Mouse (Mus musculus) limb, embryonic 15.5 days (tissue): Measurements from ENCODE around the gene Utrn. TPM values are rescaled to one million over a fixed set of nuclear protein-coding genes. Genes with fewer than 3 reads are reported as not detected.

Experiments
- ATAC-seq: fragments of 200-750 bp; cut with Nextera tagmentation; 2 replicates; pipeline ENCODE4 v1.8.0; 2017; ENCODE audit warnings: low read depth, moderate TSS enrichment; ENCODE audit not compliant: insufficient number of reproducible peaks, low FRiP score, low TSS enrichment
- H3K27ac ChIP-seq: fragments of 300-500 bp; sonication (generic); 2 replicates; pipeline ENCODE4 v1.5.1; 2015; ENCODE audit warnings: moderate library complexity, mild to moderate bottlenecking, inconsistent platforms
- H3K27me3 ChIP-seq: fragments of 300-500 bp; sonication (generic); 2 replicates; pipeline ENCODE4 v1.6.1; 2015; ENCODE audit warnings: inconsistent platforms
- H3K36me3 ChIP-seq: fragments of 300-500 bp; sonication (generic); 2 replicates; pipeline ENCODE4 v1.6.1; 2015; ENCODE audit warnings: inconsistent platforms
- H3K4me1 ChIP-seq: fragments of 300-500 bp; sonication (generic); 2 replicates; pipeline ENCODE4 v1.6.1; 2015; ENCODE audit warnings: inconsistent platforms
- H3K4me2 ChIP-seq: fragments of 300-500 bp; sonication (generic); 2 replicates; pipeline ENCODE4 v1.6.1; 2015; ENCODE audit warnings: mild to moderate bottlenecking, inconsistent platforms
- H3K4me3 ChIP-seq: fragments of 300-500 bp; sonication (generic); 2 replicates; pipeline ENCODE4 v1.5.1; 2015; ENCODE audit warnings: mild to moderate bottlenecking, inconsistent platforms
- H3K9ac ChIP-seq: fragments of 300-500 bp; sonication (generic); 2 replicates; pipeline ENCODE4 v1.6.1; 2015; ENCODE audit warnings: inconsistent platforms
- H3K9me3 ChIP-seq: fragments of 300-500 bp; sonication (generic); 2 replicates; pipeline ENCODE4 v1.6.1; 2016; ENCODE audit warnings: inconsistent platforms
- WGBS: fragments of 180-500 bp; shearing (Covaris S2); methylation state at CpG from one replicate; pipeline ENCODE4 v1.1.7; 2015; 5-methylcytosine and 5-hydroxymethylcytosine counted together
- polyA plus RNA-seq: library from polyadenylated mRNA; unstranded; fragments of >200 nt; fragmentation: Nextera tagmentation; extraction: Ambion mirVana; gene quantifications from 2 replicates; pipeline ENCODE4 v1.2.1, GENCODE M21; 2015

Utrn gene
- polyA plus RNA-seq, 1 experiment from 2014 or later: 99.6 TPM

- Histone ChIP-seq H3K4me3 (no peak overlapping the region), H3K27me3 (no peaks in the 10 kb centered on the region), H3K4me2 (no peak overlapping the region), H3K4me1 (peaks cover 5% of the 10 kb centered on the region), H3K9me3 (no peaks in the 10 kb centered on the region), H3K9ac (no peak overlapping the region), H3K36me3 (peaks cover 51% of the 10 kb centered on the region), H3K27ac (no peak overlapping the region)
- WGBS: 86% methylated on average over 2 of the region's 2 CpGs
- no peak for ATAC-seq
These were observed 147.1 kb downstream of the Utrn start for GRCm38 (mm10) chr10:12722111-12722510.

GRCm38 (mm10) chr10:12718386-12718785 is 150.8 kb downstream of the Utrn start:
- no peaks in the 10 kb centered on the region for H3K27me3 ChIP-seq
- ATAC-seq: no peak
- H3K4me3 ChIP-seq: no peak overlapping the region
- H3K9me3 ChIP-seq: no peaks in the 10 kb centered on the region
- no peak overlapping the region for H3K9ac ChIP-seq
- WGBS: 88% methylated on average over 8 of the region's 8 CpGs
- H3K4me2 ChIP-seq: no peak overlapping the region
- H3K36me3 ChIP-seq: peaks cover 37% of the 10 kb centered on the region
- no peaks in the 10 kb centered on the region for H3K4me1 ChIP-seq
- H3K27ac ChIP-seq: no peak overlapping the region

DNA sequence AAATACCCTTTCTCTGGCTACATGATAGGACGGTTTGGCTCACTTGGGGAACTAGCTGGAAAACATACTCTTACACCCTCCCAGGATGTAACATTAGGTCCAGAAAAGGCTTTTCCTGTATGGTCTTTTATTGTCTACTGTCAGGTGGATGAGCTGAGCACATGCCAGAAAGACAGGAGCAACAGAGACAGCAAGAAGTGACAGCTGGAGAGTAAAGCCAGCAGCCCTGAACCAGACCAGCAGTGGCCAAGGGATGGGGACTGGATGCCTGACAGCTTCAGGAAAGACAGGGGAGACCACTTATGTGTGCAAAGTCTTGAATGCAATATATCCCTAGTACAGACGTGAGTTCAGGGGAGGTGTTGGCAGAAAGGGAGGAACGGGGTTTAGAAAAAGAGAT is 151.8 kb downstream of the Utrn start:
- Histone ChIP-seq H3K4me3 (no peak overlapping the region), H3K4me2 (no peak overlapping the region), H3K27ac (no peak overlapping the region), H3K9me3 (no peaks in the 10 kb centered on the region), H3K9ac (no peak overlapping the region), H3K27me3 (no peaks in the 10 kb centered on the region), H3K36me3 (peaks cover 46% of the 10 kb centered on the region), H3K4me1 (no peaks in the 10 kb centered on the region)
- no peak for ATAC-seq
- WGBS: 87% methylated on average over 3 of the region's 3 CpGs

DNA sequence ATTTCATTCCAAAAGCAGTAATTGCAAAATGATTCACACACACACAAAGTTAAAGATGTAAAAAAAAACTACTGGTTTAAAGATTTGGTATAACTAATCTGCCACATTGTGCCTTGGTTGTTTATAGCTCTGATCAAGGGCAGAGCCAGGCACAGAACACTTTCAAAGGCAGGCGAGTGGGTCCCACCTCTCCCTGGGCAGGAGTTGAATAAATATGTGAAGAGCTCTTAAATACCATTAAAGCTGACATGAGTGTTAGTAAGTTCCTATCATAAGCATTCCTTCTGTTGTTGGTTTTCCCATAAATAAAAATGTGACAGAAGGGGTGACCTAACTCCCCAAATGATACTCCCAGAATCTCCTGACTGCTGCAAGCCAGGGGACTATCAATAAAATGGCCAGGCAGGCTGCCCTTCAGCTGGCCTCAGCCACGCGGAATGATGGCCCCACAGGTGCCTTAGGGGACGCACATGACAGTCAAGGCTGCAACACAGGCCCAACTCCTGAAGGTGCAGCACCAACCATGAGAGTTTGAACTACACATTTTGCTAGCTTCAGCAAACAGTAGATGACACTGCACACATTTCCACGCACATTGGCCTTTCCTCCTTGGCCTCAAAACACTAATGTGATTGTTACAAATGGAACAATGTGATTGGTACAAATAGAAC is 152.4 kb downstream of the Utrn start:
- Histone ChIP-seq H3K9me3 (no peaks in the 10 kb centered on the region), H3K27ac (no peak overlapping the region), H3K4me1 (no peaks in the 10 kb centered on the region), H3K27me3 (no peaks in the 10 kb centered on the region), H3K4me3 (no peak overlapping the region), H3K36me3 (peaks cover 52% of the 10 kb centered on the region), H3K9ac (no peak overlapping the region), H3K4me2 (no peak overlapping the region)
- ATAC-seq: no peak
- WGBS: 72% methylated on average over 5 of the region's 5 CpGs

- ATAC-seq: no peak
- no peaks in the 10 kb centered on the region for H3K9me3 ChIP-seq
- H3K4me1 ChIP-seq: no peaks in the 10 kb centered on the region
- WGBS: 90% methylated on average over 14 of the region's 14 CpGs
- no peak overlapping the region for H3K9ac ChIP-seq
- H3K4me3 ChIP-seq: no peak overlapping the region
- H3K4me2 ChIP-seq: no peak overlapping the region
- no peak overlapping the region for H3K27ac ChIP-seq
- H3K27me3 ChIP-seq: no peaks in the 10 kb centered on the region
- peaks cover 39% of the 10 kb centered on the region for H3K36me3 ChIP-seq
These were observed 155.8 kb downstream of the Utrn start for GRCm38 (mm10) chr10:12713236-12713855.

DNA sequence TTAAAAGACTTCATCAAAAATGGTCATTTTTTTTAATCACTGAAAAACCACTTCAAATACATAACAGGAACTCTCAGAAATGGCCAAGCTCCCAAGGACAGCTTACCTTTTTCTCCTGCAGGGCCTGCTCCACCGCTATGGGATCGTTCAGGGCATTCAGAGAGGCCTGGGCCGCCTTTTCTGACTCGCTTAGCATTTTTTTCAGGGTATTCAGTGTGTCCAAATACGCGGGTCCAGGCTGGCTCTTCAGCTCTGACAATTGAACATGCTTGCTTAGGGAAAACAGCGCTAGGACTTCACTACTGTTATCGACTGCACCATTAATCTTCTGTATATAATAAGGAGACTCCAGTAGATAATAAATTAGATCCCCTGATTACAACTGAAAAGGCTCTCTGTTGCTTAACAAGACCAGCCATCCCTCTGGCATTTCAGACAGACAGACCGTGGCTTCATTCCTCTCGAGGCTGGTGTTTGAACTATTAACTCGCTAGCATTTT is 157.8 kb downstream of the Utrn start:
- 81% methylated on average over 11 of the region's 11 CpGs for WGBS
- peaks cover 40% of the 10 kb centered on the region for H3K36me3 ChIP-seq

GRCm38 (mm10) chr10:12706516-12706915 is 162.6 kb downstream of the Utrn start:
- 75% methylated on average over 2 of the region's 2 CpGs for WGBS
- Histone ChIP-seq H3K27ac (no peak overlapping the region), H3K9me3 (no peaks in the 10 kb centered on the region), H3K27me3 (no peaks in the 10 kb centered on the region), H3K4me2 (no peak overlapping the region), H3K4me1 (peaks cover 14% of the 10 kb centered on the region), H3K36me3 (peaks cover 10% of the 10 kb centered on the region), H3K4me3 (no peak overlapping the region), H3K9ac (no peak overlapping the region)
- ATAC-seq: no peak

More for the DNA sequence above, 157.8 kb downstream of the Utrn start:
- Histone ChIP-seq H3K9ac (no peak overlapping the region), H3K9me3 (no peaks in the 10 kb centered on the region), H3K4me1 (no peaks in the 10 kb centered on the region), H3K27ac (no peak overlapping the region), H3K4me2 (no peak overlapping the region), H3K4me3 (no peak overlapping the region), H3K27me3 (no peaks in the 10 kb centered on the region)
- ATAC-seq: no peak

DNA sequence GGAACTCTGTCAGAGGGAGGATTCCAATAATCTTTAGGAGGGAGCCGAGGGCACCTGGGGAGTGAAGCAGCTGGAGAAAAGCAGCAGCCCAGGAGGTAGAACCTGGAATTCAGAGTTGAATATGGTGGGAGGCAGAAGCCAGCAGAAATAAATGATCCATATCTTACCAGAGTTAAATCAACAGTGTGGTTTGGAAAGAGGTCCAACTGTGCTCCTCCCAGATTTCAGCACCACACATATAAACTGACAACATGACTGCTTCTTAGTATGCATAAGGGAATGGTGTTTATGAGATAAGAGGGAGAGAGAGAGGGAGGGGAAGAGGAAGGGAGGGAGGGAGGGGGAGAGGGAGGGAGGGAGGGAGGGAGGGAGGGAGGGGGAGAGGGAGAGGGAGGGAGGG is 163.2 kb downstream of the Utrn start:
- H3K27me3 ChIP-seq: no peaks in the 10 kb centered on the region
- H3K4me1 ChIP-seq: peaks cover 14% of the 10 kb centered on the region
- ATAC-seq: no peak
- H3K36me3 ChIP-seq: peaks cover 7% of the 10 kb centered on the region
- H3K9me3 ChIP-seq: no peaks in the 10 kb centered on the region
- H3K9ac ChIP-seq: no peak overlapping the region
- no peak overlapping the region for H3K27ac ChIP-seq
- H3K4me2 ChIP-seq: no peak overlapping the region
- H3K4me3 ChIP-seq: no peak overlapping the region
- WGBS: 53% methylated on average over 1 of the region's 1 CpGs

GRCm38 (mm10) chr10:12704290-12704689 is 164.9 kb downstream of the Utrn start:
- Histone ChIP-seq H3K36me3 (peaks cover 3% of the 10 kb centered on the region; the same call in 1 of the 2 replicates), H3K4me3 (no peak overlapping the region), H3K9me3 (no peaks in the 10 kb centered on the region), H3K9ac (no peak overlapping the region), H3K4me1 (peaks cover 14% of the 10 kb centered on the region), H3K27ac (no peak overlapping the region), H3K27me3 (no peaks in the 10 kb centered on the region), H3K4me2 (no peak overlapping the region)
- WGBS: 52% methylated on average over 1 of the region's 1 CpGs
- no peak for ATAC-seq

GRCm38 (mm10) chr10:12703526-12703925 is 165.6 kb downstream of the Utrn start:
- peaks cover 14% of the 10 kb centered on the region for H3K4me1 ChIP-seq
- no peak overlapping the region for H3K9ac ChIP-seq
- no peak for ATAC-seq
- H3K9me3 ChIP-seq: no peaks in the 10 kb centered on the region
- WGBS: 66% methylated on average over 3 of the region's 3 CpGs
- H3K4me2 ChIP-seq: no peak overlapping the region
- H3K27me3 ChIP-seq: no peaks in the 10 kb centered on the region
- H3K4me3 ChIP-seq: no peak overlapping the region
- H3K36me3 ChIP-seq: peaks cover 3% of the 10 kb centered on the region; the same call in 1 of the 2 replicates
- H3K27ac ChIP-seq: no peak overlapping the region

DNA sequence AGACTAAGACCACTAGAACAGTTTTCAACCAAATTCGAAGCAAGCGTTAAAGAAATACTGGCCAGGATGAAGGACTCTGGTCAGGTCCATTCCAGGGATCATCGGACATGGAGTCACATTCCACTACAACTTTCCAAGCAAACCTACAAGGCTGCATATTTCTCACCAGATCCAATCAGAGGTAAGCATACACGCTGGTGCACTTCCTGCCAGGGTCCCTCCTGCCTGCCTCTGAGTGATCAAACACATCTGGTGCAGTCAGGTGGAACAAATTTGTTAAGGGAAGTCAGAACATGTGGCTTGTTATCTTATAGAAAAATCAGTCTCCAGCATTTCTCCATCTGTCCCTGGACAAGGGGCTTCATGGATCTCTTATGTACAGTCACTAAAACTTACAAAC is 167.0 kb downstream of the Utrn start:
- no peak overlapping the region for H3K27ac ChIP-seq
- no peaks in the 10 kb centered on the region for H3K9me3 ChIP-seq
- no peak for ATAC-seq
- H3K9ac ChIP-seq: no peak overlapping the region
- peaks cover 14% of the 10 kb centered on the region for H3K4me1 ChIP-seq
- no peaks in the 10 kb centered on the region for H3K27me3 ChIP-seq
- H3K4me3 ChIP-seq: no peak overlapping the region
- H3K36me3 ChIP-seq: peaks cover 7% of the 10 kb centered on the region
- no peak overlapping the region for H3K4me2 ChIP-seq
- 62% methylated on average over 4 of the region's 4 CpGs for WGBS

DNA sequence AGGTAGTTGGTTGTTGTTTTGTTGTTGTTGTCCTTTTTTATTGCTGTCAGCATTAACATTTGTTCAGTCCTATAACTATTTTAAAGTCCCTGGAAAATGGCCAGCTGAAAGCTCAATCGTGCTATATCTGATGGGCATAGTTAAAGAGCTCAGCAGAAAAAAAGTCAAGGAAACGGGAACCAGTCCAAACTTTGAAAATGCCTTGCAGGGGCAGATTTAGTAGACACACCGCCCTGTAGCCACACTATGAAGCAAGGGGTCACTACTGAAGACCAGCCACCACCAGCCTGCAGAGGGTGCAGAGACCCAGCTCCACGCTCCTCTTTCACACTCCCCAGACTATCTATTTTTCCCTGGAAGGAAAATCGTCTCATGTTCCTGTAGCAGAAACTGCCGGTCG is 167.5 kb downstream of the Utrn start:
- Histone ChIP-seq H3K27me3 (no peaks in the 10 kb centered on the region), H3K27ac (no peak overlapping the region), H3K36me3 (peaks cover 7% of the 10 kb centered on the region), H3K4me3 (no peak overlapping the region), H3K9me3 (no peaks in the 10 kb centered on the region), H3K4me2 (no peak overlapping the region), H3K9ac (no peak overlapping the region), H3K4me1 (peaks cover 14% of the 10 kb centered on the region)
- 54% methylated on average over 7 of the region's 7 CpGs for WGBS
- no peak for ATAC-seq
